Mouse (Mus musculus) frontal cortex, adult 2 months (tissue): ENCODE measurements around the gene Sdhc. TPM values are rescaled to one million over a fixed set of nuclear protein-coding genes. Genes with fewer than 3 reads are reported as not detected.
"Not testable (repeated sequence)": the region's sequence is repeated elsewhere in the genome, so short reads cannot be mapped to it uniquely, and the experiment has no call there.

Source experiments
- DNase-seq, 2 experiments: peaks; one replicate each; pipeline ENCODE4 v3.0.0; 2022; ENCODE audit warnings: low spot score in 1 of 2; ENCODE audit errors: extremely low spot score in 1 of 2
- polyA plus RNA-seq: library from polyadenylated mRNA; depleted of rRNA; stranded (reverse); fragments of >200 nt; gene quantifications from 2 replicates; pipeline ENCODE4 v1.2.3, GENCODE M21; 2012

Gene Sdhc
- polyA plus RNA-seq, 1 experiment: 206 TPM

DNA sequence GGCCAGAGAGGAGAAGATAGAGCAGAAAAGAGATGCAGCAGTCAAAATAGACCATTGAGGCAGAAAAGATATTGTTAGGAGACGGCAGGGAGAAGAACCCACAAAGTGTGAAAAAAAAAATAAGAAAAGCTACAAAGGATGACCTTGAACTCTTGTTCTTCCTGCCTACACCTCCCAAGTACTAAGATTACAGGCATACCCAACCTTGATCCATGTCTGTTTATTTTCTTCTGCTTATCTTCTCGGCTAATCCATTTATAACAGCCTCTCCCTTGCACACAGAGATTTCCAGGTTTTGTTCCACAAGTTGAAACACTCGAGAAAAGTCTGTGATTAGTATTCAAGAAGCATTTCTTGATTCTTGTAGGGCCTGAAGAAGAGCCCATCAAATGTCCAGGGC lies 19.5 kb upstream of the Sdhc start:
- no peak for DNase-seq

DNA sequence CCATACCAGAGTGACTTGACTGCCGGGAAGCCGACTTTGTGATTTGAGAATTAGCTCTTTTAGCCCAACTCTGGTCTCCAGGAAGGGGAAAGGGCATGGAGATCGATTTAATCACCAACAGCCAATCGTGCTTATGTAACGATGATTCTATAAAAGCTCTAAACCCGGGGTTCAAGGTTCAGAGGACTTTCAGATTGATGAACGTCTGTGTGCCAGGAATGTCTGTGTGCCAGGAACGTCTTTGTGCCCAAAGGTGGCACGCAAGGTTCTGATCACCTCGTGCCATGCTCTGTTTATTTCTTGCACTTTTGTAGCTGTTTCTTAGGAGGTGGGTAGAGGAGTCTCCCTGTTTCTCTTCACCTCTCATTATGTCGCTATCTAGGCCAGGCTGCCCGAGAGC lies 18.5 kb upstream of the Sdhc start:
- no peak for DNase-seq

DNA sequence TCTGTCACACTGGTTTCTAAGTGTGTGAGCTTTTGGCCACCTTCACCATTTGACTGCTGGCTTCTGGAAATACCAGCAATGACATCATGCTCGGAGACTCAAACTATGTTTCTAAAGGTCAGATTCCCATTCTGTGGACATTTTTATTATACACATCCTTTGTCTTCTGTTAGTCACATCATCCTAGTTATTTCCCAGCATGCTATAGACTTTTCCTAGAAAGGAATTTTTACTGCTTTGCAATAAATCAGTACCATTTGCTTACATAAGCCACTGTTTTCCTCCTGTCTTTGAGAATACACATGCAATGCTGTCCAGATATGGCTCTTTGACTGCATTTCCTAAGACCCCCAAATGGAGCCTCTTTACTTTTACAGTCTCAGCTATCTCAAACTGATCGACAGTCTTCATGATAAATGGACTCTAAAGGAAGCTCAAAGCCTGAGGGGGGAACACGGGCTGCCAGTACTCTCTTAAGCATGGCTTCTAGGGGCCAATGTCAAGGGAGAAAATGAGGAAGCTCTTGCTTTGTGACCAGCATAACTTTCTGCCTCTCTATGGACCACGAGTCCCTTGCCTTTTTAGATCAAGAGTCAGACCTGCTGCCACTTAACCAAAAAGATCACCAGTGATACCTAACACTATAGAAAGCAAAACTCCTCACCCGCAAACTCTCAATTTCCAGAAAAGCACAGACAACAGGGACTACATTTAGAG lies 15.4 kb upstream of the Sdhc start:
- DNase-seq: no peak

DNA sequence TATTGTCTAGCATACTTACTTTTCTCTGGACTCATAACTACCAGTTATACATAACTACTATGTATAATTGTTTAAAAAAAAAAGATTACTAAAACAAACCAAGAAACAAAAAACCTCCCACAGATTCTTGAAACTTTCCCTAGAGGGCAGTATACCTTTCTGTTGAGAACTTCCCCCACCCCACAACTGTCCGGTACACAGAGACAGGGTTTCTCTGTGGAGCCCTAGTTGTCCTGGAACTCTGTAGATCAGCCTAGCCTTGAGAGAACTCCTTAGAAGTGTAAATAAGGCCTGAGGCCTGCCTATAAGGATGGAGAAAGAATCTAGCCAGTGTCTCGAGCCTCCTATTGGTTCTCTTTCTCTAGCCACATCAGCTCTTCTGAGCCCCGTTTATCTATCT lies 13.9 kb upstream of the Sdhc start:
- no peak for DNase-seq

DNA sequence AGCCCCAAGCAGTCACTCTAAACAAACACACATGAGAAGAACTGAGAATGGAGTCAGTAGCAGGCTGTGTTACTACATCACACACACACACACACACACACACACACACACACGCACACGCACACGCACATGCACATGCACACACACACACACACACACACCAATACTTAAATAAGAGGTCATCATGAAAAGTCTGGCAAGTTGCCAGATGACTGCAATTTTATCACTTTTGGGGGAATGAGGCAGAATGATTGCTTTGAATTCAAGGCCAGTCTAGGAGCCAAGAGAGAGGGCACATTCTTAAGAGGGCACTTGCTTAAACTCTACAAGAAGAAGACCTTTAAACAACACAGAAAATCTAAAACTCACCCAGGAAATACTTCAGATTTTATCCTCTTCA lies 12.1 kb upstream of the Sdhc start:
- DNase-seq: no peak

DNA sequence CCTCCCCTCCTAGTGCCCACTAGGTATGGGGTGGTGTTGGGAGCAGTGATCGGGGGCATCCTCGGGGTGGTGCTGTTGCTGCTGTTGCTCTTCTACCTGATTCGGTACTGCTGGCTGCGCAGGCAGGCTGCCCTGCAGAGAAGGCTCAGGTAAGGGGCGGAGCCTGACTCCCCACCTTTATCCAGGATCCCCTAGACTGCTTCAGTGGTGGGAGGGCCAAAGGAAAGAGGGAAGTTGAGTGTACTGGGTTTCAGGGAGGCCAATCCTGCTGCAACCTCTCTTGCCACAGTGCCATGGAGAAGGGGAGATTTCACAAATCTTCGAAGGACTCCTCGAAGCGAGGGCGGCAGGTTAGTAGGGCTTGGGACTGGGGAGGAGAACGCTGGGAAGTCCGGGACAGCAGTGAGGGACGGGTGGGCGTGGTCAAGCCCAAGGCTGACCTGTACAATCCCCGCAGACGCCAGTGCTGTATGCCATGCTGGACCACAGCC lies 9.1 kb upstream of the Sdhc start:
- no peak for DNase-seq

DNA sequence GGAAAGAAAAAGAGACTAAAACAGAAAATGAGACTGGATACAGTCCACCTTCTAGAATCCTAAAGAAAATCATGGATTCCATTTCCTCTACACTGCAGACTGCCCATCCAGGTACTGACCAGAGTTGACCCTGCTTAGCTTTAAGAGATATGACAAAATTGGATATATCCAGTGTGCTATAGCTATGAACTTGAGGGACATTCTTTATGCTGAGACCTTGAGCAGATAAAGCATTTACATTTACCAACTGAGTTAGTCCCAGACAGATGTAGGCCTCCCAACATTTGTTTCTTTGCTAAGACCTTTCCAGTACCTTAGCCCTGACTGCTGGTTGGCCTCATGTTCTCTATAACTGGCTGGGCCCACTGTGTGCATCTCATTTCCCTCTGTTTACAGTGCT lies 7.6 kb upstream of the Sdhc start:
- no peak for DNase-seq

DNA sequence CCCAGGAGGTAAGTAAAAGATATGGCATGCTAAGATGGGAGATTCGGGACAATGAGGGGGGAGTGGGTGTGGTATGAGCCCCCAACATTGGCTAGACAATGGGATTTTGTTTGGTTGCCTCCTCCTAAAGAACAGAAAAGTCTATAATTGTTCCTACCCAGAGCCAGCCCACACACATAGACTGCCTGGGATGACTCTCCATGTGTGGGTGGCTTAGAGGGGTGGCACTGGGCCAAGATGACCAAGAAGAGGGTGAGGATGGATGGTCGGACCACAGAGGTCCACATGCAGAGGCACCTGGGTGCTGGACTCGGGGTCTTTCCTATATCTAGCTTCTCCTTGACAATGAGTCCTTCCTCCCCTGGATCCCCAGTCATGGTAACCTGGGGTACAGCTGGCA lies 6.2 kb upstream of the Sdhc start:
- peak in 1 of 2 experiments; percentile 25 for DNase-seq

DNA sequence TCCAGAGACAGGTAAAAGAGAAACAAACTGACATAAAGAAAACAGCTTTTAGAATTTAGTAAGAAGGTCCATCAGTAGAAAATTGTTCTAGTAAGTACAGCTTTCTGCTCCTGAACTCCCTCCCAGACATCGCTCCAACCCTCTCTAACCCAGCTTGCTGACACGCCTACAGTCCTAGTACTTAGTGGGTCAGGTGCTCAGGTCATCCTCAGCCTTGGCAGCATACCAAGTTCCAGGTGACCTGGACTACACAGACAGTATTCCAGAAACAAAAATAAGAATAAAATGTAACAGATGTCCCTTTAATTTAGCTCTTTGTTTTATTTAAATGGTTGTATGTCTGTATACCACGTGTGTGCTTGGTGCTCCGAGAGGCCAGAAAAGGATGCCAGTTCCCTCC lies 1.6 kb upstream of the Sdhc start:
- DNase-seq: no peak

DNA sequence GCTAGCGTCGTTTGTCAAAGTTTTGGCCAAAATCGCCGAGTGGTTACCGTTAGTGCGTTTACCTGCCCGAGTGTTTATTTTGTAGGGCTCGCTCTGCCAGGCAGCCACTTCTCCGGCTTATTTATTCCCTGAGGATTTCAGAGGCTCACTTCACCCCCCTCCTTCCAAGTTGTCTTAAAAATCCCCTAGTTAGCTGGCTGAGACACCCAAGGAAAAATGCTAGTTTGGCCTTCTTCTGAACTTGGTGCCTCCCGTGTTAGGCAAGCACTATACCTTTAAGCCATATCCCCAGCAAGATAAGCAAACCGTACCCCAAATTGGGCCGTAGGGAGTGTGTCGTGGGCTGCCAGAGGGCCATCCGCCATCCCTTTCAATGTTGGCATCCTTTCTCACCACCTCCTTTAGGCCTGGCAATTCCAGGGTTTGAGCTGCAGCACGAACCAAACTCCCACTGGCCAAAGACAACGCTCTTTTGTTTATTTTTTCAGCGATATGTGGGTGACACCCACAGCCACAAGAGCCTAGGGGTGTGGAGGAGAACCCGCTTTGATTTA lies 512 bp upstream of the Sdhc start:
- DNase-seq: peak; percentile 45 to 63

DNA sequence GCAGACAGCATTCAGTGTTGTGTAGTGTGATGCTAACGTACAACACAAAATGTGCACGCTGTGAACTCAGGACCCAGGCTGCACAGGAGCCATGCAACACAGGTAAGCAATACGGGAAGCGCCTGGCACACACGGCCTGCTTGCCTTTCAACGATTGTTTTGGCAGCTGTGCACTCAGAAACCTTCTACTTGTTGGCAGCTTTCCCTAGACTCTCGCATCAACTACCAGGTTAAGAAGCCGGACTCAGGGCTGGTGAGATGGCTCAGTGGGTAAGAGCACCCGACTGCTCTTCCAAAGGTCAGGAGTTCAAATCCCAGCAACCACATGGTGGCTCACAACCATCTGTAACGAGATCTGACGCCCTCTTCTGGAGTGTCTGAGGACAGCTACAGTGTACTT lies 7.4 kb downstream of the Sdhc start:
- not testable (repeated sequence) for DNase-seq

DNA sequence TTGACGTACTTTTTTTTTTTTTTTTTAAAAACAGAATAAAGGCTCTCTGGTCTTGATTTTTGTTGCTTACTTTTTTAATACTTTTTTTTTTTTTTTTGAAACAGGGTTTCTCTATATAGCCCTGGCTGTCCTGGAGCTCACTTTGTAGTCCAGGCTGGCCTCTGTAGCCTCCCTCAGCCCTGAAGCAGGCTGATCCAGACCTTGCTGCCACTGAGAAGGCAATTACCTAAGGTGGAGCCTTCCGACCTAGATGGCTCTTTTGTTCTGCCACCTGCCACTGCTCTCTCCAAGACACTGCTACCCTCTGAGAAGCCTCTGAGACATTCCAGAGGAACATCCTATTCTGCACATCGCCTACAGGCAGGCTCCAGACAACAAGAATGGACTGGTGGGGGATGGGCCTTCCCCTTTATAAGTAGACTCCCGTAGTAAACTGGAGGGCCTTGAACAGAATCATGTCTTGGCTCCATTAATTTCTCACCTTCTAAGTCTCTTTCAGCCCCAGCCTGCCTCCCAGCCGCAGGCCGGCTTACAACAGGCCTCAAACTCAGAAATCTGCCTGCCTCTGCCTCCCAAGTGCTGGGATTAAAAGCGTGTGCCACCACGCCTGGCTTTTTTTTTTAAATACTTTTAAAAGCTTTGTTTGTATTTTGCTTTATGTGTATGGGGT lies 12.8 kb downstream of the Sdhc start:
- not testable (repeated sequence) for DNase-seq

DNA sequence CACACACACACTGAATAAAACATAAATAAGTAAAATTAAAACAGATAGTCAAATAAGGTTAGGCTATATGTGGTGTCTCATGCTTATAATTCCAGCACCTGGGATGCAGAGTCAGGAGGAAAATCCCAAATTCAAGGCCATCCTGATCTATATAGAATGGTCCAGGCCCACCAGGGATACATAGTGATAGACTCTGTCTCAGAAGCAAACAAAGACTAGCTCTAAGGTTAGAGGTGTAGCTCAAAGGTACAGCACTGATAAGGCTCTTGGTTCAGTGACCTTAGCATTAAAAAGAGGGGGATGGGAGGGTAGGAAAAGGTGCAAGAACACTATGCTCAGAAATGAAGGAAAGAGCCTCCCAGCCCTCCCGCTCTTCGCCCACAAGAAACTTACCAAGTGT lies 14.8 kb downstream of the Sdhc start:
- no peak for DNase-seq

DNA sequence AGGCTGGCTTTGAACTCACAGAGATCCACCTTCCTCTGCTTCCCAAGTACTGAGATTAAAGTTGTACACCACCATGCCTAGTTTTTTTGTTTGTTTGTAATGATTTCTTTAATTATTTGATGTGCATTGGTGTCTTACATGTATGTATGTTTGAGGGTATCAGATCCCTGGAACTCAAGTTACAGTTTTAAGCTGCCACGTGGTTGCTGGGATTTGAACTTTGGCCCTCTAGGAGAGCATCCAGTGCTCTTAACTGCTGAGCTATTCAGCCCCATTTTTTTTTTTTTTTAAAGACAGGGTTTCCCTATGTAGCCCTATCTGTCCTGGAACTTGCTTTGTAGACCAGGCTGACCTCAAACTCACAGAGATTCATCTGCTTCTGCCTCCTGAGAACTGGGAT lies 19.4 kb downstream of the Sdhc start:
- no peak for DNase-seq

DNA sequence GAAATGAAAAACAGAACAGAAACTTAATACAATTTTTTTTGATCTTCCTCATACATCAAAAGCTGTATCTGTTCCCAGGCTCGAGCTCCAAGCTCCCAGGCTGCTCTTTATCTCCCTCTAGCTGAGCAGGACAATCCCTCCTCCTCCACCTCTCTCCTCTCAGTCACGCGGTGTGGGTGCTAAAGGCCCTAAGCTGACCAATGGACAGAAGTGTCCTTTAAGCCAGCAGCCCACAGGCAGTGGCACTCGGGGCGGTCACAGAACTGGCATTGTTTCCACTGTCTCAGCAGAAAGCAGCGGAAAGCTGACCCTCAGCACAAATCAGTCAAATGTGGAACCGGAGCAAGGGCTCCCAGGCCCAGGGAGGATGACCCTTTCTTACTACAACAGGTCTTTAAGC lies 21.2 kb downstream of the Sdhc start:
- DNase-seq: peak; percentile 39 to 50

DNA sequence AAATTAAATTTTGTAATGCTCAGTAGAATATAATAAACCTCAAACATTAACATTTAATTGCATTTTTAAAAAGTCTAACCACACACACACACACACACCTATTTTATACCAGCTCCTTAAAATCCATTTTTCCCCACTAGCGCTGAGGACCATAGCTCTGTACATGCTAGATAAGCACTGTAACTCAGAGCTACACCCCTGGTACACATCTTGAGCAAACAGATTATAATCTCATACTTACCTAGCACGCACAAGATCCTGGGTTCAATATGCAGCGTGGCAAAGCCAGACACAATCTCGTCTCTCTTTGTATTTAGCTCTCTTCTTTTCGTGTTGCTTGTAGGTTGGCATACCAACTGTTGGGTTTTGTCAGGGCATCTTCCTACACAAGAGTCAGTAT lies 26.0 kb downstream of the Sdhc start:
- DNase-seq: no peak

DNA sequence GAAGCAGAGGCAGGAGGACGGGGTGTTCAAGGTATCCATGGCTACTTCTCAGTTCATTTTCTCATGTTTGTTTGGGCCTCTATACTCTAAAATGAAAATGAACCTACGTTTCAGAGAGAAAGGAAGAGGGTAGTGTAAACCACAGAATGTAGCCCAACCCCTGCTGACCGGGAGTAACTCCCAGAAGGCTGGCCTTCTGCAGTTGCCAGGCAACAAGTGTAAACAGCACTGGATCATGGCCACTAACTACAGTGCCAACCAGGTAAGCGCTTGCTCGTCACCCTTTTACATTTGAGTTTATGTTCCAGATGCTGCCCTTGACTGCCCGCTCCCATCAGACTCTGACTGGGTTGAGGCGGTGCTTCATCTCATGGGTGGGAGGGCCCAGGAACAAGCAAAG lies 27.5 kb downstream of the Sdhc start:
- no peak for DNase-seq

DNA sequence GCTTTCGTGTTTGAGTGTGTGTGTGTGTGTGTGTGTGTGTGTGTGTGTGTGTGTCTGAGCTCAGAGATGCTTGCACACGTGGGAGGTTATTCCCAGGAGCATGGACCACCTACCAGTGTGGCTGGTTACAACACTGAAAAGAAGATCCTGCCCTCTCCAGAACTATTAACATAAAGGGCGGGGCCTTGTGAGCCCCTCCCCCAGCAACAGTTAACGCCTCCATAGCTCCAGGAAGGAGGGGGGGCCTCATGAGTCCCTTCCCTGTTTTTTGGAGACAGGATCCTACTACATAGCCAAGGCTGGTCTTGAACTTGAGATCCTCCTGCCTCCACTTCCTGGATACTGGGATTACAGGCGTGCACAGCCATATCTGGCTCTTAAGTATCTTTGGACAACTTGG lies 28.6 kb downstream of the Sdhc start:
- no peak for DNase-seq

DNA sequence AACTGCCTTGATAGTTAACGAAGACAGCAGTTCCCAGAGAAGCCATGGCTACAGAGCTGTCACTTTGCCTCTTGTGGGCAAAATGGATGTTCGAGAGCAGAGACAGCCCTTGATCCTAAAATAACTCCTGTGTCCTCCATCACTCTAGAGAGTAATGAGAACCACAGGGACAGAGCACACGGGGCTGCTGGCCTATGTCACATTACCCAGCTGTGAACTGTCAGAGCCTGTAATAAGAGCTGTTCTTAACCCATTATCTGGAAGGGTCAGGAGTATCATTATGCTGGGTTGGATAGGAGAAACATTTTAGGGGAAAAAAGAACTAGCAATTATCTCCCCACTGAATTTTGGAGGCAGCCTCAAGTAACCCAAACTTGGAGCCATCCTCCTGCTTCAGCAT lies 29.5 kb downstream of the Sdhc start:
- DNase-seq: no peak

DNA sequence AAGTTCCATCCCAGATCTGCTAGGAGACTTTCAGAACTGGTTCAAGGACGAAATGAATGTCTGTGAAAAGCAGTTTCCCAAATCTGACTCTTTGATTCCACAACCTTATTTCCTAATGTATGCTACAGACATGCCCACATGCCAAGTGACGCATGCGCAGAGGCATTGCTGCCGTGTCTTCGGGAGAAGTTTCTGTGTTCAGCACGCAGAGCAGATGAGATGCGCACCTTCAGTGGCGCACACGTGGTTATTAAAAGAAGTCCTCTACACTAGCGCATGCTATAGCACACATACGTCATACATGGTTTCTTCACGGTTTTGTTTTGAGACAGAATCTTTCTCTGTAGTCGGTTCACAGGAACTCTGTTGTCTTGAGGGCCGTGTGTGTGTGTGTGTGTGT lies 31.0 kb downstream of the Sdhc start:
- no peak for DNase-seq

DNA sequence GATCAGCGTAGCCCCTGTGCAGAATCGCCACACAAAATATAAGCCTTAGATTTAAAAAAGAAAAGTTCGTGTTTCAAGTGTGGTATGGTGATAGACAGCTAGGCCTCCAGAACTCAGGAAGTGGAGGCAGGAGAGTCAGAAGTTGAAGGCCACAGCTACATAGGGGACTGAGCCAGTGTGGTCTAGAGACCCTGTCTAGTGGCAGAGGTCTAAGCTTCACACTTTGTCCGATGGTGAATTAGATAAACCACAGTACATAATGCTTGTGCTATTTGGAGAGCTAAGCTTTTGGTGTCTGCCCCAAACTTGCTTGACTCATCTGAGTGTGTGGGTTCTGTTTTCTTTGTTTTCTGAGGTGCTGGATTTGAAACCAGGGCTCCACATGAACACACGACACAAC lies 31.4 kb downstream of the Sdhc start:
- no peak for DNase-seq

DNA sequence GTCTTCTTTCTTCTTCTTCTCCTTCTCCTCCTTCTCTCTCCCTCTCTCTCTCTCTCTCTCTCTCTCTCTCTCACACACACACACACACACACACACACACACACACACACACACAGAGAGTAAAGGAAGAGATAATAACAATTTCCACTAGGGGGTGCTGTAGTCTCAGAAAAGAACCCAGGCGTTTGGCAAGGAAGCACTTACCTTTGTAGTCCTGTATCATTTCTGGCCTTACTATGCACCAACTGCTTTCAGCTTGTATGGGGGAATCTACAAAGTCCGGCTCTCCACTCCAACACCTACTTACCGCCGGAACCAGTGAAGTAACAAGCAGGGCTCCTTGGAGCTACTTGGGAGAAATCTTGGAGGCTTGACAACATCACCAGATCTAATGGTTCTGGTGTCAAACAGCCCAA lies 32.1 kb downstream of the Sdhc start:
- DNase-seq: peak; percentile 31 to 91
